Mouse (Mus musculus) testis, adult 2 months (tissue): ENCODE results near the gene Vmn2r14. TPM values are rescaled to one million over a fixed set of nuclear protein-coding genes. Genes with fewer than 3 reads are reported as not detected.
"Not testable (repeated sequence)": the region's sequence is repeated elsewhere in the genome, so short reads cannot be mapped to it uniquely, and the experiment has no call there.

Experiments
- H3K27ac ChIP-seq: fragments of 200-500 bp; 2 replicates; pipeline ENCODE4 v1.5.1; 2012; ENCODE audit warnings: low read depth, low read length; ENCODE audit not compliant: control insufficient read depth, insufficient read depth
- H3K27me3 ChIP-seq: fragments of 200-500 bp; 2 replicates; pipeline ENCODE4 v1.6.1; 2012; ENCODE audit warnings: mild to moderate bottlenecking, low read length, moderate library complexity; ENCODE audit not compliant: control insufficient read depth, insufficient read depth
- H3K36me3 ChIP-seq: fragments of 200-500 bp; 2 replicates; pipeline ENCODE4 v1.6.1; 2012; ENCODE audit warnings: mild to moderate bottlenecking, low read length; ENCODE audit not compliant: control insufficient read depth, insufficient read depth
- H3K4me1 ChIP-seq: fragments of 200-500 bp; 2 replicates; pipeline ENCODE4 v1.6.1; 2012; ENCODE audit warnings: low read length; ENCODE audit not compliant: control insufficient read depth, insufficient read depth
- H3K4me3 ChIP-seq: fragments of 200-500 bp; 2 replicates; pipeline ENCODE4 v1.5.1; 2012; ENCODE audit warnings: low read depth, mild to moderate bottlenecking, low read length, moderate library complexity, mixed read lengths; ENCODE audit not compliant: control insufficient read depth
- CTCF ChIP-seq: fragments of 200-500 bp; IDR thresholded peaks from 2 replicates; pipeline ENCODE4 v1.5.1; 2012; ENCODE audit warnings: low read depth, mild to moderate bottlenecking, inconsistent platforms, low read length, moderate library complexity; ENCODE audit not compliant: control insufficient read depth, insufficient read depth, insufficient replicate concordance
- POLR2A ChIP-seq: fragments of 200-500 bp; IDR thresholded peaks from 2 replicates; pipeline ENCODE4 v1.6.1; 2012; ENCODE audit warnings: low read depth, mild to moderate bottlenecking, inconsistent platforms, low read length, moderate library complexity; ENCODE audit not compliant: control insufficient read depth
- polyA plus RNA-seq: library from polyadenylated mRNA; depleted of rRNA; stranded (reverse); fragments of >200 nt; gene quantifications from 2 replicates; pipeline ENCODE4 v1.2.3, GENCODE M21; 2012; rRNA removed

The Vmn2r14 gene
- polyA plus RNA-seq: not detected in 2 replicates

DNA sequence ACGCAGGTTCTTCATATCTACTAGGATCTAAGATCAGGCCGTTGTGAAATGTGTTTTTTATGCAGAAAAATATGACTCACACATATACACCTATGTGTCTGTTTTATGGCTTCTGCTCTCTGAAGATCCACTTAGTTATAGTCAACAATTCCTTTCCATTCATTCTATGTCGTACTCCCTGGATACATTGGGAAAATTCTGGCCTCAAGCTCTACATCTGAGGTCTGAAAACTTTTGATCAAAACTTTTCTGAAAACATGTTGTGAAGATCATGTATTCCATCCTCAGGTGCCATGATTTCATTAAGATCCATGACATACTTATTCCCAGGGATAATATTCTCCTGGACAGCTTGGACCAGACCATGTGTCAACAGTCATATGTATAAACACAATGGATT, at the start of gene Vmn2r14:
TSS of gene Vmn2r14 (minus strand) at position 101 of the 400 bp plus-strand sequence.
- Histone ChIP-seq H3K27ac (no peak within 1 kb of the TSS), H3K27me3 (no peaks in the 10 kb centered on the region), H3K4me3 (no peak within 1 kb of the TSS), H3K4me1 (no peaks in the 10 kb centered on the region), H3K36me3 (no peaks in the 10 kb centered on the region)
- TF ChIP-seq POLR2A (no peak), CTCF (no peak)

DNA sequence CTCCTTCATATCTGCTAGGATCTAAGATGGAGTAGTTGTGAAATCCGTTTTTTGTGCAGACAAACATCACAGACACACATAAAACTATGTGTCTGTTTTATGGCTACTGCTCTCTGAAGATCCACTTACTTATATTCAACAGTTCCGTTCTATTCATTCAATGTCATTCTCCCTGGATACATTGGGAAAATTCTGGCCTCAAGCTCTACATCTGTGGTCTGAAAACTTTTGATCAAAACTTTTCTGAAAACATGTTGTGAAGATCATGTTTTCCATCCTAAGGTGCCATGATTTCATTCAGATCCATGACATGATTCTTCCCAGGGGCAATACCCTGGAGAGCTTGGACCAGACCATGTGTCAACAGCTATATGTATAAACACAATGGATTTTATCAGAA, 32.4 kb downstream of the Vmn2r14 start, which contains the start of gene Vmn2r13:
TSS of gene Vmn2r13 (minus strand) at position 101 of the 400 bp plus-strand sequence.
- not testable (repeated sequence) for H3K4me3 ChIP-seq, H3K27me3 ChIP-seq, H3K36me3 ChIP-seq, H3K4me1 ChIP-seq, H3K27ac ChIP-seq

DNA sequence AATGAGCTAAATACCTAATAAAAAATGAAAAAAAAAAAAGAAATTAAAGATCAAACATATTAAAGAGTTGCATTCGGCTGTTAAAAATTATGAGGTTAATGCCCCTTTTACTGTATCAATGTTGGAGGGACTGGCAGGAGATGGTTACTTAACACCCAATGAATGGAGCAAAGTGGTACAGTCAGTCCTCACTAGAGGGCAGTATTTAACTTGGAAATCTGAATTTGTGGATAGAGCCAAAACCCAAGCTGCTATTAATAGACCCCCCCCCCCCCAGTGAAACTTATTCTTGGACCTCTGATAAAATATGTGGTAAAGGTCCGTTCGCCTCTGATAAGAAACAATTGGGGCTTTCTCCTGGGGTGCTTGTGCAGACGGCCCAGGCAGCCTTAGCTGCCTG, 57.7 kb downstream of the Vmn2r14 start:
- not testable (repeated sequence) for H3K4me3 ChIP-seq, H3K4me1 ChIP-seq, H3K27me3 ChIP-seq, H3K36me3 ChIP-seq, H3K27ac ChIP-seq

Other genes starting within 250 kb of the Vmn2r14 start
- gene Vmn2r10, start 218.2 kb downstream of the Vmn2r14 start, polyA plus RNA-seq: not detected in 2 replicates
- not detected in 2 replicates for gene Vmn2r11, start 165.1 kb downstream of the Vmn2r14 start, polyA plus RNA-seq
- not detected in 2 replicates for gene Vmn2r12, start 126.8 kb downstream of the Vmn2r14 start, polyA plus RNA-seq
- gene Vmn2r13, start 32.5 kb downstream of the Vmn2r14 start, polyA plus RNA-seq: not detected in 2 replicates
- not detected in 2 replicates for gene Vmn2r15, start 72.9 kb upstream of the Vmn2r14 start, polyA plus RNA-seq
- gene Vmn2r16, start 105.5 kb upstream of the Vmn2r14 start, polyA plus RNA-seq: not detected in 2 replicates
- not detected in 2 replicates for gene Vmn2r17, start 195.0 kb upstream of the Vmn2r14 start, polyA plus RNA-seq